Mouse (Mus musculus) MEL (cell line): Measurements from ENCODE around the gene Rnf24.

Experiments
- CTCF ChIP-seq, 3 experiments: IDR thresholded peaks in 2 of 3; conservative IDR thresholded peaks in 1 of 3; 2 replicates each; pipeline ENCODE4 v1.5.1; 2011 to 2012; ENCODE audit warnings: low read length in 3 of 3, low read depth in 2 of 3, mild to moderate bottlenecking in 2 of 3, improper control_type of control experiment in 1 of 3, inconsistent platforms in 1 of 3, mixed read lengths in 1 of 3, moderate library complexity in 1 of 3; ENCODE audit not compliant: control insufficient read depth in 1 of 3, insufficient read depth in 1 of 3, poor library complexity in 1 of 3, severe bottlenecking in 1 of 3
- EP300 ChIP-seq, 2 experiments: IDR thresholded peaks; 2 replicates each; pipeline ENCODE4 v1.6.1; 2011; ENCODE audit warnings: improper control_type of control experiment in 2 of 2, low read length in 2 of 2, low read depth in 1 of 2, mild to moderate bottlenecking in 1 of 2
- ETS1 ChIP-seq: IDR thresholded peaks from 2 replicates; pipeline ENCODE4 v1.6.1; 2012; ENCODE audit warnings: low read depth, mild to moderate bottlenecking, inconsistent platforms, low read length, improper control_type of control experiment, moderate library complexity
- GATA1 ChIP-seq: IDR thresholded peaks from 2 replicates; pipeline ENCODE4 v1.6.1; 2011; ENCODE audit warnings: low read depth, low read length, improper control_type of control experiment
- MXI1 ChIP-seq: IDR thresholded peaks from 2 replicates; pipeline ENCODE4 v1.6.1; 2011; ENCODE audit warnings: mild to moderate bottlenecking, low read depth, low read length, improper control_type of control experiment
- NELFE ChIP-seq: IDR thresholded peaks from 2 replicates; pipeline ENCODE4 v1.6.1; 2011; ENCODE audit warnings: low read depth, low read length, improper control_type of control experiment
- POLR2A ChIP-seq, 2 experiments: IDR thresholded peaks; 2 replicates each; pipeline ENCODE4 v1.6.1; 2011 to 2012; ENCODE audit warnings: low read length in 2 of 2, mild to moderate bottlenecking in 2 of 2, control low read depth in 1 of 2, improper control_type of control experiment in 1 of 2, low read depth in 1 of 2, moderate library complexity in 1 of 2; ENCODE audit not compliant: control insufficient read depth in 1 of 2, insufficient read depth in 1 of 2, poor library complexity in 1 of 2
- USF1 ChIP-seq: IDR thresholded peaks from 2 replicates; pipeline ENCODE4 v1.6.1; 2014; ENCODE audit warnings: low read depth, mild to moderate bottlenecking, inconsistent platforms, low read length, improper control_type of control experiment, moderate library complexity
- ZNF384 ChIP-seq: IDR thresholded peaks from 2 replicates; pipeline ENCODE4 v1.6.1; 2012; ENCODE audit warnings: low read depth, mild to moderate bottlenecking, inconsistent platforms, low read length, improper control_type of control experiment

DNA sequence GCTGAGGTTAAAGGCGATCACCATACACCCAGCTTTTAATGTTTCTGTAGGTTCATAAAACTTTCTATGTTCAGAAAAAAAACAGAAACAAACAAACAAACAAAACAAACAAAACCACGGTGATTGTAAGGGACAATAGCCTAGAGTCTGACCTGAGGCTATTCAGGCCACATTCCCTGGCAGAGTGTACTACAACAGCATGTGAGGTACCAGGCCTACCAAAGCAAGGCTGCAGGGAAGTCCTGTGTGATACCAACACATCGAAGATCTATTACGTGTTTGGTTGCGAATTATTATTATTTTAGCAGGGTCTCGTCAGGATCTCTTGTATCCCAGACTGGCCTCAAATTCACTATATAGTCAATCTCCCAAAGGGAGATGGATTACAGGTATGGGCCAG lies 2.4 kb downstream of the Rnf24 start:
- TF ChIP-seq EP300 (IDR thresholded peaks at IDR 0.05; ENCODE audit: low read depth in 1 of 2, low read length in 2 of 2) = no peak
- no peak for TF ChIP-seq GATA1
- TF ChIP-seq CTCF (IDR thresholded peaks at IDR 0.05 in 2 of 3, conservative IDR thresholded peaks at IDR 0.05 in 1 of 3; ENCODE audit: control insufficient read depth in 1 of 3, insufficient read depth in 1 of 3, low read depth in 2 of 3, low read length in 3 of 3, poor library complexity in 1 of 3, severe bottlenecking in 1 of 3) = no peak
- TF ChIP-seq POLR2A (IDR thresholded peaks at IDR 0.05; ENCODE audit: control insufficient read depth in 1 of 2, insufficient read depth in 1 of 2, low read depth in 1 of 2, low read length in 2 of 2, poor library complexity in 1 of 2) = no peak
- TF ChIP-seq ETS1 = no peak
- no peak for TF ChIP-seq NELFE
- no peak for TF ChIP-seq ZNF384
- no peak for TF ChIP-seq USF1
- no peak for TF ChIP-seq MXI1
